Mouse (Mus musculus): Measurements from ENCODE around the gene Itgb7.
A peak's percentile ranks its signal among the peaks of the same experiment; 100 is the strongest.

Gene Itgb7

DNA sequence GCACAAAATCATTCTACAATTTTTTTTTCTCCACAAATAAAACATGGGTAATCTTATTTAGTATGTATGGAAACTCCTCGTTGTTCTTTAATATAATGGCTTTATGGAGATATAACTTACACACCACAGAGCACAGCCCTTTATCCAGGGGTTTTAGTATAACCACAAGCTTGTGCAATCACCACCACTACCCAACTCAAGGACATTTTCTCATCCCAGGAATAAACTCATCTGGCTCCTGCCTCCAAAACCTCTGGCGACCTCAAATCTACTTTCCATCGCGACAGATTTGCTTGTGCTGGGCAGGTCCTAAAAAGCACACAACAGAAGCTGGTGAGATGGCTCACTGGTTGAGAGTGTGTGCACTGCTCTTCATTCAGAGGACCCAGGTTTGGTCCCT lies 38.1 kb downstream of the Itgb7 start:
- DNase-seq (ENCODE audit: low read depth, low spot score), result peak; percentile 65

DNA sequence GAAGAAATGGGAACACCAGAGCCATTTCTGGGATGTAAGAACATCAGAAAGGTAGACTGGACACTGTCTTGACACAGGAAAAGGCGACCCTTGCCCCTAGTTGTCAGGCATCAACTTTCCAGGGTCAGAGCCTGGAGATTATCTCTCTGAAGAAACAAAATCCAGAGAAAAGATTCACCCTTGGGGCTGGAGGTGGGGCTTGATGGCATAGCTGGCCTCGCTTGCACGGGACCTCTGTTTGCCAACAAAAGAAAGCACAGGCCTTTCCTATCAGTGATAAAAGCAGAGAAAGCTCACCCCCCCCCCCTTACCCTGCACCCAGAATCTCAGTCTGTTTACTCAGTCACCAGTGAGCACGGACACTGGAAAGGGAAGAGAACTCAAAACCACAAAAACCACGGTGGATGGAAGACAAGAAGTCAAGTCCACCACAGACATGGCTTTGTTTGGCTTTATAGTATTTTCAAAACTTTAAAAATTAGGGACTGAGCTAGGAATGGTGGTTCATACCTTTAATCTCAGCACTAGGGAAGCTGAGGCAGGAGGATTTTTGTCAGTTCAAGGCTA lies 38.8 kb downstream of the Itgb7 start:
- DNase-seq (ENCODE audit: low read depth, low spot score), result peak; percentile 85

- DNase-seq (ENCODE audit: low read depth, low spot score), result peak; percentile 21
These were observed 39.4 kb downstream of the Itgb7 start for GRCm38 (mm10) chr15:102192271-102192812.

- no peak for DNase-seq (ENCODE audit: low read depth, low spot score)
These were observed 40.0 kb downstream of the Itgb7 start for GRCm38 (mm10) chr15:102191699-102192098.

DNA sequence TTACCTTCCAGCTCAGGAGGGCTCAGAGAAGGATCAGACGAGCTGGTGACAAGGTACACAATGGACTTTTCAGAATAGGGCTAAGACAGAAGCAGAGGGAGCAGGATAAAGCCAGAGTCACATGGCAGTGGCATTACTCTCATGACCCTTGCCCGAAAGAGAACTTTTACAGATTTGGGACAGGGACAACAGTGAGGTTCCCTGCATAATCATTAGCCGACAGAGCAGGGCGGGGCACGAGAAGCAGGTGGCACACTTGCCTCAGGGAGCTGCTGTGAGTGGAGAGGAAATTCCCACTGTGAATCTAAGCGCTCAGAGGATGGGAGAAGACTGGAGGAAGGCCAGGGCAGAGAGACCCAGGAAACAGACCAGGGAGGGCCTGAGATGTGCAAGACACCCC lies 42.9 kb downstream of the Itgb7 start:
- no peak for DNase-seq (ENCODE audit: low read depth, low spot score)

DNA sequence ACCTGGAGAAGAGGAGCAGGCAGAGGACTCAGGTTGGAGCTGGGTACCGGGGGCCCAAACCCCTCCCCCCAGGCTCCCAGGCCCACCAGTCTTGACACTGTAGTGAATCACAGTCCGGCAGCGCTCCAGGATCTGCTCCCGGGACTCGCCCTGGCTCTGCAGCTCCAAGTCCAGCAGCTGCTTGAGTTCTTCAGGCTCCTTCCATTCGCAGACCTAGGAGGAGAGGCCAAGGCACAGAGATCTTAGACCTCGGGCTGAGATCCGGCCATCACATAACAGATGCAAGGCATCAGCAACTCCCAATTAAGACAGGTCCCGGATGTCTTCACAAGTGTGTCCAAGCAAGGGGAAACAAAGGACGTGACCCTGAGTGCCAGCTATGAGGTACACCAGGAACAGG lies 43.6 kb downstream of the Itgb7 start:
- no peak for DNase-seq (ENCODE audit: low read depth, low spot score)

DNA sequence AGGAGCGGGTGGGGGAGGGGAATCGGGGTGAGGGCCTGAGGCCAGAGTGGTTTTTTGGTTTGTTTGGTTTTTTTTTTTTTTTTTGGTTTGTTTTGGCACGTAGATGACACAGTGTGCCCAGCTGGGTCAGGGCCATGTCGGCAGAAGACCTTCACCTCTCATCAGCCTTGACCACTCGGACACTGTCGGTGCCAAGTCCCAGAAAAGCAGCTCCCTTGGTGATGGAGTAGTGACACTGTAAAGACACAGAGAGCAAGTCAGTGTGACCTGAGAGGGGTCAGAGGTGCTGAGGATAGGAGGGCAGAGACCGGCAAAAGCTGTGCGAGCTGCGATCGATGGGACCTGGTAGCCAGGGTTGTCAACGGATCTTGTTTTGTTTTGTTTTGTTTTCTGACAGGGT lies 45.5 kb downstream of the Itgb7 start:
- DNase-seq (ENCODE audit: low read depth, low spot score), result no peak

GRCm38 (mm10) chr15:102183076-102183475 lies 48.7 kb downstream of the Itgb7 start:
- DNase-seq (ENCODE audit: low read depth, low spot score), result no peak

DNA sequence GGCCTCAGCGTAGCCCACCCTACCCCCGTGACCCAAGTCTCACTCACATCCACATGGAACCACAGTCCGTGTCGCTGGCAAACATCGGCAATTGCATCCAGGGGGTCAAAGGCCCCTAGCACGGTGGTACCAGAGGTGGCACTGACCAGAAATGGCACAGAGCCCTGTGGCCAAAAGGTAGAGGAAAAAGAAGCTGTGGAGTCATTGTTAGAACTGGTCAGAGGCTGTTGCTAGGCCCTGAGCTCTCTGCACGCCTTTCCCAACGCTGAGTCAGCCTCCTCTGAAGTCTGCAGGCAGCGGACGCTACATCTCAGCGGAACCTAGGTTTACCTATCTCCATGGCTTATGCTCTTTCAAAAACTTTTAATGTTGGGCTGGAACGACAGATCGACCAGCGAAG lies 51.8 kb downstream of the Itgb7 start:
- no peak for DNase-seq (ENCODE audit: low read depth, low spot score)

- DNase-seq (ENCODE audit: low read depth, low spot score), result no peak
These were observed 52.6 kb downstream of the Itgb7 start for GRCm38 (mm10) chr15:102179106-102179505.

- DNase-seq (ENCODE audit: low read depth, low spot score), result peak; percentile 87
These were observed 53.5 kb downstream of the Itgb7 start for GRCm38 (mm10) chr15:102178279-102178678.

DNA sequence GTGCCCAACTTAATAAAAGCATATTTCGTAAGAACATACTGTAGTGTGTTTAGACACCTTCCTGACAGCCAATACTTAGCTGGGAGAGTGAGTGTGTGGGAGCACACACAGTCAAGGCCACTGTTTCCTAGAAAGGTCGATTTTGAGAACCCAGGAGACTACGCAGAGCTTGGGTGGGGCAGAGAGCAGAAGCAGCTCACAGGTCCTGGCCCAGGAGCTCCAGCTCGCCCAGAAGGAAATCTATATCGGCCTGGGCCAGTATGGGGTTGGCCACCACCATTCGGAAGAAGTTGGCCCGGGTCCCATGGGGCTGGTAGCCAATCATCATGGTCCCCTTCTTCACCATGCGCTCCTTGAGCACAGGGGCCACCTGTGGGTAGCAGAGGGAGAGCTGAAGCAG lies 54.3 kb downstream of the Itgb7 start:
- no peak for DNase-seq (ENCODE audit: low read depth, low spot score)

GRCm38 (mm10) chr15:102176571-102177316 lies 55.0 kb downstream of the Itgb7 start:
- DNase-seq (ENCODE audit: low read depth, low spot score), result no peak

DNA sequence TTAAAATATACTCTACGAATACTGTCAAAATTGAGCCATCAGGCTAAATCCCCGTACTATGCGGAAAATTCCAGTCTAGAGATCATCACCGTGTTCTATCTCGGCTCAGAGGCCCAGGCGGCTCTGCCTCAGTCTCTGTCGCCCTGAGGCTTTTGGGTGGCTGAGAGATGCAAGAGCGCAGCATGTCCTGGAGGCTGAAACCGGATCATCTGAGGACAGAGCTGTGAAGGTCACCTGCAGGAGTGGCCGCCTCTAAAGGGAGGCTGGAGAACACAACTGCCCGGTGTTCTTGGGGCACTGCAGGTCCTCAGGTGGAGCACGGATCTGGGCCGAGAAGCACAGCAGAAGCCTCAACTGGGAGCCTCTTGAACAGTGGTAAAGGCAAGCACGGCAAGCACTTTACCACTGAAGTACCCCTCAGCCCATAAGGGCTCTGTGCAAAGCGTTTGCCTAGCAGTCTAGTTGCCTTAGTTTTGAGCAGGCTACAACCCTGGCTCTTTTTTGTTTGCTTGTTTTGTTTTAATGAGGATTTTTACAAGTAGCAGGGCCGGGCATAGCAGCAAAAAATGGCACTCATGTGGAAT lies 55.9 kb downstream of the Itgb7 start:
- DNase-seq (ENCODE audit: low read depth, low spot score), result no peak

- DNase-seq (ENCODE audit: low read depth, low spot score), result no peak
These were observed 58.2 kb downstream of the Itgb7 start for GRCm38 (mm10) chr15:102173581-102173980.

DNA sequence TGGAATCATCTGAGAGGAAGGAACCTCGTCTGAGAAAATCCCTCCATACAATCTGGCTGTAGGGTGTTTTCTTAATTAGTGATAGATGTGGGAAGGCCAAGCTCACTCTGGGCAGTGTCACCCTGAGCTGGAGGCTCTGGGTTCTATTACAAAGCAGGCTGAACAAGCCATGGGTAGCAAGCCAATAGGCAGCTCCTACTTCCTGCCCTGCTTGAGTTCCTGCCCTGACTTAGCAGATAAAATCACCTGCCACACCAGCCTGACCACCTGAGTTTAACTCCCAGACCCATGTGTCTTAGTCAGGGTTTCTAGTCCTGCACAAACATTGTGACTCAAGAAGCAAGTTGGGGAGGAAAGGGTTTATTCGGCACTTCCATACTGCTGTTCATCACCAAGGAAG lies 62.7 kb downstream of the Itgb7 start:
- no peak for DNase-seq (ENCODE audit: low read depth, low spot score)

DNA sequence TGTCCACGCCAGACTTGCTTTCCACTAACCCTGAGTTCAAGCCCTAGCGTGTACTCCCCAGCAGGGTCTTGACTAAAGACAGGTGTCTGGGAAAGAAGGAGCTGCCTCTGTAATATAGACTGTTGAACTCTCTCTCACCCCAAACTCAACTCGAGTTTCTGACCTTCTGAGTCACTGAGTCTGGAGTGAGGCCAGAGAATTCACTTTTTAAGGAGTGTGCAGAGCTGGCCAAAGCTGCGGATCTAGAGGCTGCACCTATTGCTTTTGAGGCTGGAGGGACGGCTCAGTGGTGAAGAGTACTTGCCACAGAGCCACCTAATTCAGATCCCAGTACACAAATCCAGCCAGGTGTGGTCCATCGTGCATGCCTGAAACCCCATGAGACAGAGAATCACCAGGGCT lies 64.1 kb downstream of the Itgb7 start:
- peak; percentile 97 for DNase-seq (ENCODE audit: low read depth, low spot score)

Data from 3T3-L1 (cell line).